Mouse (Mus musculus): ENCODE measurements around the gene Tut1. TPM values are rescaled to one million over a fixed set of nuclear protein-coding genes. Genes with fewer than 3 reads are reported as not detected.
"Not testable (repeated sequence)": the region's sequence is repeated elsewhere in the genome, so short reads cannot be mapped to it uniquely, and the experiment has no call there.

The Tut1 gene
- total RNA-seq, 2 experiments from 2014 or later = 16.7 to 16.8 TPM

DNA sequence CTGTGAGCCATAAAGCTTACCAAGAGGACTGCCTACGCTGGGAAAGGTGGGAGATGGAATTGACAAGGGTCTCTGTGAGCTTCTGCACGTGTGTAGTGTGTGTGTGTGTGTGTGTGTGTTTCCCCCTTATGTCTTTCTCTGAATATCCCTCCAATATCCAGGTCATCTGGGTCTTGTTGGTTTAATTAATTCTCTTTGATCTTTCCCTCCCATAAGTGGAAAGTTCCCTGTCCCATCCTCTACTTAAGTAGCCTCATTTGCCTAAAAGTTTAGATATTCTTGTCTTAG is 39.9 kb downstream of the Tut1 start:
- intact Hi-C loops (cut with DNase I) = loop anchor here (2.0 kb wide), 1 partner anchor 89 kb away; no protein-coding TSS in a partner anchor
- DNase-seq (ENCODE audit: low spot score in 2 of 2) = no peak

DNA sequence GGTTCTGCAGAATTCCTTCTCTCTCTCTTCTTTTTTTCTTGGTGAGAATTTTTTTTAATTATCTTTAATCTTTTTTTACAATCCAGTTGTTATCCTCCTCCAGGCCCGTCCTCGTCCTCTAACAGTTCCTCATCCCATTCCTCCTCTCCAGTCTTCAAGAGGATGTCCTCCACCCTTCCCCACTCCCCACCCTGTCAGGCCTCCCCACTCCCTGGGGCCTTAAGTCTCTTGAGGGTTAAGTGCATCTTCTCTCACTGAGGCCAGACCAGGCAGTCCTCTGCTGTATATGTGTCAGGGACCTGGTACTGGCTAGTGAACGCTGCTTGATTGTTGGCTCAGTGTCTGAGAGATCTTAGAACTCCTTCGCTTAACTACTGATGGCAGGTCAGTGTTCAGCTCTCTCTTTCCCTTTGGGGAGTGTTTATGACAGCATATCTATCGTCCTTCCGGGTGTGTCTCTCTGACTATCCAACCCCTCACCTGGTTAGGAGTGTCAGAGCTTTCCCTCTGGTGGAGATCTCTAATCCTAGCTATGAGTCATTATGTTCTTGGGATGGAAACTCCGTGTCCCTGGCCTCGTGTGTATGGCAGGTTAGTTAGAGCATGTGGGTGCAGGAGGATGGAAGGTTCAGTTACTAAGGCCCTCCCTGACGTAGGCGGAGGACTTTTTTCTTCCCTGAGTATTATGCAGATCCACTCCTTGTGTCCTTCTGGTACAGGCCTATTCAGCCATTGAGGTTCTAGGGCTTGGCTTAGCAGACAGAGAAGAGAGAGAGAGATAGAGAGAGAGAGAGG is 41.4 kb downstream of the Tut1 start:
- DNase-seq (ENCODE audit: low spot score in 2 of 2) = no peak
- intact Hi-C loops (cut with DNase I) = no loop called here

DNA sequence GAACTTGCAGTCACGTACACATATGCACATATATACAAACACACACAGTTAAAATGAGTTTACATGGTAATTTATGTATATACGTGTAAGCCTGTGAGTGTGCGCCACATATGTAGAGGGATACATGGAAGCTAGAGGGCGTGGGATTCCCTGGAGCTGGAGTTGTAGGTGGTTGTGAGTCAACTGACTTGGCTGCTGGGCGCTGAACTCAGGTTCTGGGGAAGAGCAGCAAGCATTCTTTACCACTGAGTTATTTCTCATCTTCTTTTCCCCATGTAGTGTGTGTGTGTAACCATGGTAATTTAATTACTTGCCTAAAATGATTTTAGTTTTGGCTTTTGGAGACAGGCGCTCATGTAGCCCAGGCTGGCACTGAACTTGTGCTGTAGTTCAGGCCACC is 43.0 kb downstream of the Tut1 start:
- no peak for DNase-seq (ENCODE audit: low spot score in 2 of 2)
- intact Hi-C loops (cut with DNase I) = no loop called here

DNA sequence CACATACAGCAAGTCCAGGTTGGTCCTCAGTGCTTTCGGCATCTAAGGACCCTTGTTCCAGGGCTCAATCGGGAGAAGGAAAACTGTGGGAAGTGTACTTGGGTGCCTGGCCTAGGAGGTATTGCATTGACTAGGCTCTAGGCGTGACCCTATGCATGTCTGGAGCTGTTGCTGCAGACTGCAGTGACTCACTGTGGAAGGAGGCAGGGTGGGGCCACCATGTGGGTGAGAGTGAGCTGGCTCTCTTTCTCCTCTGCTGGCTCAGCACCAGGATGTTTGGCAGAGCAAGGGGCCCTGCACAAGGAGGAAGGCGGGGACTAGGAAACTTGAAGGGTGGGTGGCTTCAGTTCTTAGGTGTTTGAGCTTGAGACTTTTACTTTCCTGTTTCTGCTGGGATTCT is 43.9 kb downstream of the Tut1 start:
- intact Hi-C loops (cut with DNase I) = no loop called here
- peak; percentile 64 to 78 for DNase-seq (ENCODE audit: low spot score in 2 of 2)

DNA sequence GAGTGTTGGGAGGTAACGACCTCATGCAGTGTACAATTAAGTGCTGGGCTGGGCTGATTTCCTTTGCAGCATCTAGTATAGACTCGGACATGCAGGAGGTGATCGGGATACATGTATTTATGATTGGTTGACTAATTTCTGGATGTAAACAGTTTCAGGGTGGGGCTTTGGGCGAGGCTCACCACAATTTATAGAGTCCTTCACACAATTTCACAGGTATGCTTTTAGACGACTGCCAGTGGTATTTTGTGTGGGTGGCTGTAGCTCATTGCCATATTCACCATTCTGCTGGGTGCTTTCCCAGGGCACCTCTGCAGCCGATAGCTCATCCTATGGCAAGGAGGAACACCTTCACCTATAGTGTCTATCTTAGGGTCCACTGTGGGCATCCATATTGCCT is 44.9 kb downstream of the Tut1 start:
- intact Hi-C loops (cut with DNase I) = no loop called here
- no peak for DNase-seq (ENCODE audit: low spot score in 2 of 2)

DNA sequence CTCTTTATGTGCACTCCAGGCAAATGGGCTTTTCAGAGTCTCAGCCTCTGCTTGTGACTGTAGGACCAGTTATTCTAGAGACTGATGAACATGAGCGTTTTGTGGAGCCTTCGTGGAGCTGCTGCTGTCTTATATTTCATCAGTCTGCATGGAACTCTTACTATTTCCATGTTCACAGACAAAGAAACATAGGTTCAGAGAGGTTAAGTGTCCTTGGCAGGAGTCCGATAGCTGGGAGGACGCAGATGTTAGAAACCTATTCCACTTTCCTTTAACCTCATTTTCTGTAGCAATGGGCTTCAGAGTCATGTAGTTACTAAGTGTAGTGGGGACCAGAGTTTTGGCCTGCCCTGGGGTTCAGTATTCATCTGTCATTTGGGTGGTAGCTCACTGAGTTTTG is 45.6 kb downstream of the Tut1 start:
- no peak for DNase-seq (ENCODE audit: low spot score in 2 of 2)
- intact Hi-C loops (cut with DNase I) = no loop called here

DNA sequence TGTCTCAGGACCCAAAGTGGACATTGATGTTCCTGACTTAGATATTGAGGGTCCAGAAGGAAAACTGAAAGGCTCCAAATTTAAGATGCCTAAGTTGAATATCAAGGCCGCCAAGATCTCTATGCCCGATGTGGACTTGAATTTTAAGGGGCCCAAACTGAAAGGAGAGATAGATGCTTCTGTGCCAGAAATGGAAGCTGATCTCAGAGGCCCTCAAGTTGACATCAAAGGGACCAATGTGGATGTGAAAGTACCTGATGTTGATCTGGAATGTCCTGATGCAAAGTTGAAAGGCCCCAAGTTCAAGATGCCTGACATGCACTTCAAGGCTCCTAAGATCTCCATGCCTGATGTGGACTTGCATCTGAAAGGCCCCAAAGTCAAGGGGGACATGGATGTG is 53.3 kb downstream of the Tut1 start:
- DNase-seq (ENCODE audit: low spot score in 2 of 2); intact Hi-C loops (cut with DNase I): not testable (repeated sequence)

Other genes starting within 250 kb of the Tut1 start
- 100 to 1,000 TPM; 182 to 189 TPM for gene Slc3a2, start 230.5 kb upstream of the Tut1 start, total RNA-seq (2021)
- 10 to 100 TPM; 42.3 to 43.9 TPM for gene Wdr74, start 218.0 kb upstream of the Tut1 start, total RNA-seq (2021)
- not detected for gene 1700092M07Rik, start 213.1 kb upstream of the Tut1 start, total RNA-seq (2021)
- gene Stx5a, start 212.4 kb upstream of the Tut1 start, total RNA-seq (2021) = 10 to 100 TPM; 63.6 to 64.6 TPM
- gene Nxf1, start 196.8 kb upstream of the Tut1 start, total RNA-seq (2021) = 10 to 100 TPM; 61.9 to 73.6 TPM
- 10 to 100 TPM; 80.1 to 91.9 TPM for gene Tmem223, start 182.9 kb upstream of the Tut1 start, total RNA-seq (2021)
- 10 to 100 TPM in 1 of 2 experiments, 1 to 10 TPM in 1; 8.9 to 10.9 TPM for gene Tmem179b, start 179.4 kb upstream of the Tut1 start, total RNA-seq (2021)
- 10 to 100 TPM; 11.9 to 13.4 TPM for gene Taf6l, start 167.4 kb upstream of the Tut1 start, total RNA-seq (2021)
- 100 to 1,000 TPM; 108 to 110 TPM for gene Polr2g, start 155.3 kb upstream of the Tut1 start, total RNA-seq (2021)
- 1 to 10 TPM; 4.2 to 5.1 TPM for gene Zbtb3, start 151.3 kb upstream of the Tut1 start, total RNA-seq (2021)
- gene Ttc9c, start 134.5 kb upstream of the Tut1 start, total RNA-seq (2021) = 10 to 100 TPM; 28.2 to 30.5 TPM
- gene Hnrnpul2, start 133.8 kb upstream of the Tut1 start, total RNA-seq (2021) = 10 to 100 TPM; 92.3 to 95.8 TPM
- not detected for gene AC129217.1, start 124.1 kb upstream of the Tut1 start, total RNA-seq (2021)
- 100 to 1,000 TPM; 111 to 117 TPM for gene Bscl2, start 116.4 kb upstream of the Tut1 start, total RNA-seq (2021)
- 100 to 1,000 TPM; 268 to 295 TPM for gene Gng3, start 114.7 kb upstream of the Tut1 start, total RNA-seq (2021)
- gene Lrrn4cl, start 103.1 kb upstream of the Tut1 start, total RNA-seq (2021) = under 1 TPM; 0.88 to 0.91 TPM
- gene Ubxn1, start 82.4 kb upstream of the Tut1 start, total RNA-seq (2021) = 10 to 100 TPM; 91.5 to 93.8 TPM
- gene Uqcc3, start 72.9 kb upstream of the Tut1 start, total RNA-seq (2021) = 10 to 100 TPM; 30.6 to 36.9 TPM
- 1 to 10 TPM; 4.0 to 4.3 TPM for gene Lbhd1, start 70.1 kb upstream of the Tut1 start, total RNA-seq (2021)
- gene Gm49403, start 69.9 kb upstream of the Tut1 start, total RNA-seq (2021) = not detected
- 10 to 100 TPM; 15.9 to 22.2 TPM for gene 1810009A15Rik, start 65.0 kb upstream of the Tut1 start, total RNA-seq (2021)
- gene Gm49416, start 64.9 kb upstream of the Tut1 start, total RNA-seq (2021) = 1 to 10 TPM; 2.4 to 4.3 TPM
- gene Ints5, start 60.8 kb upstream of the Tut1 start, total RNA-seq (2021) = 10 to 100 TPM; 23.0 to 23.4 TPM
- gene Ganab, start 55.8 kb upstream of the Tut1 start, total RNA-seq (2021) = 100 to 1,000 TPM in 1 of 2 experiments, 10 to 100 TPM in 1; 97.6 to 104 TPM
- 100 to 1,000 TPM; 134 to 142 TPM for gene B3gat3, start 33.5 kb upstream of the Tut1 start, total RNA-seq (2021)
- gene Rom1, start 24.5 kb upstream of the Tut1 start, total RNA-seq (2021) = 1 to 10 TPM; 3.5 to 4.0 TPM
- 1 to 10 TPM; 7.4 to 9.0 TPM for gene Eml3, start 24.3 kb upstream of the Tut1 start, total RNA-seq (2021)
- 10 to 100 TPM; 48.6 to 50.3 TPM for gene Mta2, start 12.0 kb upstream of the Tut1 start, total RNA-seq (2021)
- gene Eef1g, start 13.2 kb downstream of the Tut1 start, total RNA-seq (2021) = 100 to 1,000 TPM; 188 to 198 TPM
- gene Ahnak, start 35.4 kb downstream of the Tut1 start, total RNA-seq (2021) = 10 to 100 TPM; 15.7 to 23.9 TPM
- gene Scgb1a1, start 134.1 kb downstream of the Tut1 start, total RNA-seq (2021) = not detected
- 100 to 1,000 TPM; 101 to 139 TPM for gene Asrgl1, start 181.8 kb downstream of the Tut1 start, total RNA-seq (2021)

Measured in left cerebral cortex, postnatal 14 days (tissue).